Mouse (Mus musculus) megakaryocyte, embryonic 14.5 days (primary cell): Measurements from ENCODE around the gene Cenpp.

Experiments
- FLI1 ChIP-seq: IDR thresholded peaks from 2 replicates; pipeline ENCODE4 v1.6.1; 2012; ENCODE audit warnings: low read length, inconsistent platforms, mixed read lengths
- GATA1 ChIP-seq: IDR thresholded peaks from 3 replicates; pipeline ENCODE4 v1.6.1; 2012; ENCODE audit warnings: mixed read lengths, low read length, inconsistent platforms, borderline replicate concordance

- TF ChIP-seq GATA1 (no peak), FLI1 (no peak)
These were observed 95.7 kb downstream of the Cenpp start for GRCm38 (mm10) chr13:49556924-49557323.
